Mouse (Mus musculus): ENCODE measurements around the gene Asrgl1. TPM values are rescaled to one million over a fixed set of nuclear protein-coding genes. Genes with fewer than 3 reads are reported as not detected.

Asrgl1 gene
- polyA plus RNA-seq, 1 experiment from 2014 or later: 18.8 TPM

- Histone ChIP-seq H3K4me2 (ENCODE audit: low read depth, low read length) (no peak overlapping the region), H3K27ac (ENCODE audit: low read length) (no peak overlapping the region), H3K4me1 (replicated peaks; ENCODE audit: control insufficient read depth, insufficient read depth, low read length) (peaks cover 39% of the 10 kb centered on the region), H3K36me3 (ENCODE audit: control insufficient read depth, insufficient read depth, low read length) (no peaks in the 10 kb centered on the region), H3K9ac (ENCODE audit: low read length) (no peak overlapping the region), H3K4me3 (ENCODE audit: low read length) (no peak overlapping the region), H3K27me3 (ENCODE audit: control insufficient read depth, insufficient read depth, low read depth, low read length) (no peaks in the 10 kb centered on the region), H3K9me3 (ENCODE audit: control insufficient read depth, low read length) (no peaks in the 10 kb centered on the region)
- no peak for ATAC-seq (ENCODE audit: low read depth)
- WGBS: 77% methylated on average over 5 of the region's 5 CpGs
Measured at GRCm38 (mm10) chr19:9067292-9067691, 68.1 kb downstream of the Asrgl1 start.

- ATAC-seq (ENCODE audit: low read depth): no peak
- no peaks in the 10 kb centered on the region for H3K27me3 ChIP-seq (ENCODE audit: control insufficient read depth, insufficient read depth, low read depth, low read length)
- no peaks in the 10 kb centered on the region for H3K36me3 ChIP-seq (ENCODE audit: control insufficient read depth, insufficient read depth, low read length)
- no peak overlapping the region for H3K27ac ChIP-seq (ENCODE audit: low read length)
- no peak overlapping the region for H3K4me2 ChIP-seq (ENCODE audit: low read depth, low read length)
- no peak overlapping the region for H3K4me3 ChIP-seq (ENCODE audit: low read length)
- 36% methylated on average over 9 of the region's 9 CpGs for WGBS
- H3K9me3 ChIP-seq (ENCODE audit: control insufficient read depth, low read length): no peaks in the 10 kb centered on the region
- H3K4me1 ChIP-seq (replicated peaks; ENCODE audit: control insufficient read depth, insufficient read depth, low read length): peaks cover 26% of the 10 kb centered on the region
- no peak overlapping the region for H3K9ac ChIP-seq (ENCODE audit: low read length)
Measured at GRCm38 (mm10) chr19:9065621-9066561, 69.5 kb downstream of the Asrgl1 start.

- ATAC-seq (ENCODE audit: low read depth): no peak
- H3K9me3 ChIP-seq (ENCODE audit: control insufficient read depth, low read length): no peaks in the 10 kb centered on the region
- WGBS: 67% methylated on average over 3 of the region's 3 CpGs
- peaks cover 10% of the 10 kb centered on the region for H3K4me1 ChIP-seq (replicated peaks; ENCODE audit: control insufficient read depth, insufficient read depth, low read length)
- H3K9ac ChIP-seq (ENCODE audit: low read length): no peak overlapping the region
- no peaks in the 10 kb centered on the region for H3K36me3 ChIP-seq (ENCODE audit: control insufficient read depth, insufficient read depth, low read length)
- H3K27ac ChIP-seq (ENCODE audit: low read length): no peak overlapping the region
- H3K4me3 ChIP-seq (ENCODE audit: low read length): no peak overlapping the region
- H3K4me2 ChIP-seq (ENCODE audit: low read depth, low read length): no peak overlapping the region
- no peaks in the 10 kb centered on the region for H3K27me3 ChIP-seq (ENCODE audit: control insufficient read depth, insufficient read depth, low read depth, low read length)
Measured at GRCm38 (mm10) chr19:9063831-9064230, 71.6 kb downstream of the Asrgl1 start.

GRCm38 (mm10) chr19:9062822-9063221 is 72.6 kb downstream of the Asrgl1 start:
- 86% methylated on average over 2 of the region's 2 CpGs for WGBS
- H3K9me3 ChIP-seq (ENCODE audit: control insufficient read depth, low read length): no peaks in the 10 kb centered on the region
- no peak overlapping the region for H3K9ac ChIP-seq (ENCODE audit: low read length)
- H3K36me3 ChIP-seq (ENCODE audit: control insufficient read depth, insufficient read depth, low read length): no peaks in the 10 kb centered on the region
- ATAC-seq (ENCODE audit: low read depth): no peak
- no peak overlapping the region for H3K27ac ChIP-seq (ENCODE audit: low read length)
- no peaks in the 10 kb centered on the region for H3K27me3 ChIP-seq (ENCODE audit: control insufficient read depth, insufficient read depth, low read depth, low read length)
- H3K4me3 ChIP-seq (ENCODE audit: low read length): no peak overlapping the region
- H3K4me2 ChIP-seq (ENCODE audit: low read depth, low read length): no peak overlapping the region
- H3K4me1 ChIP-seq (replicated peaks; ENCODE audit: control insufficient read depth, insufficient read depth, low read length): peaks cover 10% of the 10 kb centered on the region

GRCm38 (mm10) chr19:9061221-9061893 is 74.1 kb downstream of the Asrgl1 start:
- H3K4me2 ChIP-seq (ENCODE audit: low read depth, low read length): no peak overlapping the region
- no peak overlapping the region for H3K27ac ChIP-seq (ENCODE audit: low read length)
- no peaks in the 10 kb centered on the region for H3K36me3 ChIP-seq (ENCODE audit: control insufficient read depth, insufficient read depth, low read length)
- 84% methylated on average over 8 of the region's 8 CpGs for WGBS
- no peak overlapping the region for H3K4me3 ChIP-seq (ENCODE audit: low read length)
- H3K4me1 ChIP-seq (replicated peaks; ENCODE audit: control insufficient read depth, insufficient read depth, low read length): peaks cover 9% of the 10 kb centered on the region
- no peak overlapping the region for H3K9ac ChIP-seq (ENCODE audit: low read length)
- no peaks in the 10 kb centered on the region for H3K27me3 ChIP-seq (ENCODE audit: control insufficient read depth, insufficient read depth, low read depth, low read length)
- H3K9me3 ChIP-seq (ENCODE audit: control insufficient read depth, low read length): no peaks in the 10 kb centered on the region
- no peak for ATAC-seq (ENCODE audit: low read depth)

GRCm38 (mm10) chr19:9060103-9060502 is 75.3 kb downstream of the Asrgl1 start:
- no peaks in the 10 kb centered on the region for H3K27me3 ChIP-seq (ENCODE audit: control insufficient read depth, insufficient read depth, low read depth, low read length)
- 54% methylated on average over 4 of the region's 4 CpGs for WGBS
- no peaks in the 10 kb centered on the region for H3K9me3 ChIP-seq (ENCODE audit: control insufficient read depth, low read length)
- no peak for ATAC-seq (ENCODE audit: low read depth)
- no peaks in the 10 kb centered on the region for H3K36me3 ChIP-seq (ENCODE audit: control insufficient read depth, insufficient read depth, low read length)
- no peak overlapping the region for H3K9ac ChIP-seq (ENCODE audit: low read length)
- H3K4me2 ChIP-seq (ENCODE audit: low read depth, low read length): no peak overlapping the region
- H3K4me1 ChIP-seq (replicated peaks; ENCODE audit: control insufficient read depth, insufficient read depth, low read length): no peaks in the 10 kb centered on the region
- no peak overlapping the region for H3K27ac ChIP-seq (ENCODE audit: low read length)
- H3K4me3 ChIP-seq (ENCODE audit: low read length): no peak overlapping the region

Other genes starting within 250 kb of the Asrgl1 start
- 68.4 and 71.4 TPM in 2 replicates for gene 1810009A15Rik, start 246.8 kb downstream of the Asrgl1 start, polyA plus RNA-seq (2015; fragmentation: Nextera tagmentation; extraction: Ambion mirVana)
- gene Gm49416, start 246.7 kb downstream of the Asrgl1 start, polyA plus RNA-seq (2015; fragmentation: Nextera tagmentation; extraction: Ambion mirVana): not detected in 2 replicates
- 38.3 and 40.8 TPM in 2 replicates for gene Ints5, start 242.6 kb downstream of the Asrgl1 start, polyA plus RNA-seq (2015; fragmentation: Nextera tagmentation; extraction: Ambion mirVana)
- 125 and 127 TPM in 2 replicates for gene Ganab, start 237.6 kb downstream of the Asrgl1 start, polyA plus RNA-seq (2015; fragmentation: Nextera tagmentation; extraction: Ambion mirVana)
- 40.2 and 43.5 TPM in 2 replicates for gene B3gat3, start 215.3 kb downstream of the Asrgl1 start, polyA plus RNA-seq (2015; fragmentation: Nextera tagmentation; extraction: Ambion mirVana)
- gene Rom1, start 206.3 kb downstream of the Asrgl1 start, polyA plus RNA-seq (2015; fragmentation: Nextera tagmentation; extraction: Ambion mirVana): 2.8 and 4.0 TPM in 2 replicates
- 31.0 and 32.2 TPM in 2 replicates for gene Eml3, start 206.1 kb downstream of the Asrgl1 start, polyA plus RNA-seq (2015; fragmentation: Nextera tagmentation; extraction: Ambion mirVana)
- gene Mta2, start 193.8 kb downstream of the Asrgl1 start, polyA plus RNA-seq (2015; fragmentation: Nextera tagmentation; extraction: Ambion mirVana): 149 and 164 TPM in 2 replicates
- gene Tut1, start 181.8 kb downstream of the Asrgl1 start, polyA plus RNA-seq (2015; fragmentation: Nextera tagmentation; extraction: Ambion mirVana): 27.5 and 28.9 TPM in 2 replicates
- 366 TPM in 2 replicates for gene Eef1g, start 168.6 kb downstream of the Asrgl1 start, polyA plus RNA-seq (2015; fragmentation: Nextera tagmentation; extraction: Ambion mirVana)
- gene Ahnak, start 146.4 kb downstream of the Asrgl1 start, polyA plus RNA-seq (2015; fragmentation: Nextera tagmentation; extraction: Ambion mirVana): 30.5 and 31.0 TPM in 2 replicates
- gene Scgb1a1, start 47.7 kb downstream of the Asrgl1 start, polyA plus RNA-seq (2015; fragmentation: Nextera tagmentation; extraction: Ambion mirVana): 25.3 and 50.5 TPM in 2 replicates

Data from lung, embryonic 16.5 days (tissue).